Mouse (Mus musculus) embryonic facial prominence, embryonic 11.5 days (tissue): Measurements from ENCODE around the gene Slc25a10. TPM values are rescaled to one million over a fixed set of nuclear protein-coding genes. Genes with fewer than 3 reads are reported as not detected.

Experiments used
- polyA plus RNA-seq: library from polyadenylated mRNA; unstranded; fragments of >200 nt; fragmentation: Nextera tagmentation; extraction: Ambion mirVana; gene quantifications from 2 replicates; pipeline ENCODE4 v1.2.1, GENCODE M21; 2014

The Slc25a10 gene
- polyA plus RNA-seq, 1 experiment from 2014 or later, result 46.9 TPM

Other genes with a start within 250 kb of the Slc25a10 start
- 3,237 and 3,434 TPM in 2 replicates for gene Actg1, start 143.3 kb upstream of the Slc25a10 start, polyA plus RNA-seq
- gene Fscn2, start 130.3 kb upstream of the Slc25a10 start, polyA plus RNA-seq, result 0.20 and 0.28 TPM in 2 replicates
- gene Faap100, start 113.1 kb upstream of the Slc25a10 start, polyA plus RNA-seq, result 20.5 and 24.2 TPM in 2 replicates
- 42.5 and 44.2 TPM in 2 replicates for gene Nploc4, start 54.1 kb upstream of the Slc25a10 start, polyA plus RNA-seq
- gene Tspan10, start 49.2 kb upstream of the Slc25a10 start, polyA plus RNA-seq, result 0.56 and 1.2 TPM in 2 replicates
- gene Pde6g, start 38.3 kb upstream of the Slc25a10 start, polyA plus RNA-seq, result 0.48 TPM in 1 of 2 replicates, not detected in the other
- 12.2 and 13.0 TPM in 2 replicates for gene Oxld1, start 33.8 kb upstream of the Slc25a10 start, polyA plus RNA-seq
- 26.7 and 28.5 TPM in 2 replicates for gene Ccdc137, start 33.7 kb upstream of the Slc25a10 start, polyA plus RNA-seq
- 52.3 and 60.5 TPM in 2 replicates for gene Arl16, start 24.2 kb upstream of the Slc25a10 start, polyA plus RNA-seq
- gene Mrpl12, start 7.2 kb upstream of the Slc25a10 start, polyA plus RNA-seq, result 161 and 162 TPM in 2 replicates
- 0.43 and 0.91 TPM in 2 replicates for gene Gcgr, start 38.9 kb downstream of the Slc25a10 start, polyA plus RNA-seq
- gene Mcrip1, start 57.9 kb downstream of the Slc25a10 start, polyA plus RNA-seq, result 223 and 249 TPM in 2 replicates
- not detected in 2 replicates for gene Ppp1r27, start 59.3 kb downstream of the Slc25a10 start, polyA plus RNA-seq
- 626 and 629 TPM in 2 replicates for gene P4hb, start 81.4 kb downstream of the Slc25a10 start, polyA plus RNA-seq
- gene Arhgdia, start 89.8 kb downstream of the Slc25a10 start, polyA plus RNA-seq, result 511 and 567 TPM in 2 replicates
- 748 and 893 TPM in 2 replicates for gene Alyref, start 106.5 kb downstream of the Slc25a10 start, polyA plus RNA-seq
- 177 and 197 TPM in 2 replicates for gene Anapc11, start 106.6 kb downstream of the Slc25a10 start, polyA plus RNA-seq
- gene Npb, start 116.6 kb downstream of the Slc25a10 start, polyA plus RNA-seq, result not detected in 2 replicates
- 75.3 and 76.9 TPM in 2 replicates for gene Pcyt2, start 126.1 kb downstream of the Slc25a10 start, polyA plus RNA-seq
- gene Sirt7, start 133.4 kb downstream of the Slc25a10 start, polyA plus RNA-seq, result 20.7 and 20.8 TPM in 2 replicates
- gene Mafg, start 141.8 kb downstream of the Slc25a10 start, polyA plus RNA-seq, result 16.7 and 18.1 TPM in 2 replicates
- gene Pycr1, start 151.9 kb downstream of the Slc25a10 start, polyA plus RNA-seq, result 26.3 and 27.1 TPM in 2 replicates
- not detected in 2 replicates for gene Myadml2, start 156.3 kb downstream of the Slc25a10 start, polyA plus RNA-seq
- 2.5 and 3.2 TPM in 2 replicates for gene Notum, start 169.3 kb downstream of the Slc25a10 start, polyA plus RNA-seq
- 99.6 and 107 TPM in 2 replicates for gene Aspscr1, start 181.1 kb downstream of the Slc25a10 start, polyA plus RNA-seq
- 118 and 124 TPM in 2 replicates for gene Cenpx, start 221.9 kb downstream of the Slc25a10 start, polyA plus RNA-seq
- gene Lrrc45, start 222.1 kb downstream of the Slc25a10 start, polyA plus RNA-seq, result 35.0 and 35.9 TPM in 2 replicates
- gene Rac3, start 229.6 kb downstream of the Slc25a10 start, polyA plus RNA-seq, result 9.7 and 10.9 TPM in 2 replicates
- 10.7 and 11.7 TPM in 2 replicates for gene Dcxr, start 235.4 kb downstream of the Slc25a10 start, polyA plus RNA-seq
- gene Cbr2, start 240.3 kb downstream of the Slc25a10 start, polyA plus RNA-seq, result 3.3 and 3.7 TPM in 2 replicates